Mouse (Mus musculus) liver, embryonic 13.5 days (tissue): ENCODE measurements around the gene Ran. TPM values are rescaled to one million over a fixed set of nuclear protein-coding genes. Genes with fewer than 3 reads are reported as not detected.

Experiments
- ATAC-seq: fragments of 200-750 bp; cut with Nextera tagmentation; 2 replicates; pipeline ENCODE4 v1.8.0; 2017; ENCODE audit warnings: low read depth, mild to moderate bottlenecking, moderate number of reproducible peaks, moderate library complexity
- DNase-seq: peaks from one replicate; pipeline ENCODE4 v3.0.0; 2022
- H3K27ac ChIP-seq: fragments of 300-500 bp; sonication (generic); 2 replicates; pipeline ENCODE4 v1.5.1; 2015; ENCODE audit warnings: moderate library complexity, mild to moderate bottlenecking, inconsistent platforms
- H3K27me3 ChIP-seq: fragments of 300-500 bp; sonication (generic); 2 replicates; pipeline ENCODE4 v1.6.1; 2015; ENCODE audit warnings: mild to moderate bottlenecking, inconsistent platforms
- H3K36me3 ChIP-seq: fragments of 300-500 bp; sonication (generic); 2 replicates; pipeline ENCODE4 v1.6.1; 2015; ENCODE audit warnings: mild to moderate bottlenecking, inconsistent platforms
- H3K4me1 ChIP-seq: fragments of 300-500 bp; sonication (generic); replicated peaks from 2 replicates; pipeline ENCODE4 v1.6.1; 2015; ENCODE audit warnings: inconsistent platforms
- H3K4me2 ChIP-seq: fragments of 300-500 bp; sonication (generic); 2 replicates; pipeline ENCODE4 v1.6.1; 2015; ENCODE audit warnings: inconsistent platforms, mild to moderate bottlenecking, moderate library complexity
- H3K4me3 ChIP-seq: fragments of 300-500 bp; sonication (generic); replicated peaks from 2 replicates; pipeline ENCODE4 v1.5.1; 2015; ENCODE audit warnings: mild to moderate bottlenecking, inconsistent platforms
- H3K9ac ChIP-seq: fragments of 300-500 bp; sonication (generic); 2 replicates; pipeline ENCODE4 v1.6.1; 2015; ENCODE audit warnings: mild to moderate bottlenecking, inconsistent platforms
- H3K9me3 ChIP-seq: fragments of 300-500 bp; sonication (generic); replicated peaks from 2 replicates; pipeline ENCODE4 v1.6.1; 2016; ENCODE audit warnings: inconsistent platforms
- WGBS: fragments of 180-500 bp; shearing (Covaris S2); methylation state at CpG from one replicate; pipeline ENCODE4 v1.1.7; 2015; ENCODE audit not compliant: insufficient replicate concordance; 5-methylcytosine and 5-hydroxymethylcytosine counted together
- polyA plus RNA-seq: library from polyadenylated mRNA; unstranded; fragments of >200 nt; fragmentation: Nextera tagmentation; extraction: Ambion mirVana; gene quantifications from 2 replicates; pipeline ENCODE4 v1.2.1, GENCODE M21; 2015

Ran gene
- polyA plus RNA-seq, 1 experiment from 2014 or later = 634 TPM

GRCm38 (mm10) chr5:129065301-129065700, 45.4 kb downstream of the Ran start:
- H3K27ac ChIP-seq = no peak overlapping the region
- H3K4me2 ChIP-seq = no peak overlapping the region
- ATAC-seq (no peak), DNase-seq (no peak)
- H3K4me1 ChIP-seq = no peaks in the 10 kb centered on the region
- peaks cover 19% of the 10 kb centered on the region for H3K27me3 ChIP-seq
- no peaks in the 10 kb centered on the region for H3K9me3 ChIP-seq
- WGBS = 56% methylated on average over 12 of the region's 12 CpGs
- no peaks in the 10 kb centered on the region for H3K36me3 ChIP-seq
- H3K4me3 ChIP-seq = no peak overlapping the region
- H3K9ac ChIP-seq = no peak overlapping the region

GRCm38 (mm10) chr5:129065946-129066345, 46.1 kb downstream of the Ran start:
- 36% methylated on average over 9 of the region's 9 CpGs for WGBS

GRCm38 (mm10) chr5:129066541-129067230, 46.8 kb downstream of the Ran start:
- no peaks in the 10 kb centered on the region for H3K9me3 ChIP-seq
- H3K36me3 ChIP-seq = no peaks in the 10 kb centered on the region
- 67% methylated on average over 8 of the region's 8 CpGs for WGBS
- ATAC-seq (no peak), DNase-seq (no peak)
- no peak overlapping the region for H3K4me2 ChIP-seq
- H3K27ac ChIP-seq = no peak overlapping the region
- H3K27me3 ChIP-seq = peaks cover 9% of the 10 kb centered on the region
- no peaks in the 10 kb centered on the region for H3K4me1 ChIP-seq
- H3K4me3 ChIP-seq = no peak overlapping the region
- no peak overlapping the region for H3K9ac ChIP-seq

More at GRCm38 (mm10) chr5:129065946-129066345, 46.1 kb downstream of the Ran start:
- no peak overlapping the region for H3K27ac ChIP-seq
- H3K4me1 ChIP-seq = no peaks in the 10 kb centered on the region
- no peaks in the 10 kb centered on the region for H3K36me3 ChIP-seq
- no peaks in the 10 kb centered on the region for H3K9me3 ChIP-seq
- no peak overlapping the region for H3K4me2 ChIP-seq
- H3K4me3 ChIP-seq = no peak overlapping the region
- DNase-seq (no peak), ATAC-seq (no peak)
- H3K9ac ChIP-seq = no peak overlapping the region
- H3K27me3 ChIP-seq = peaks cover 14% of the 10 kb centered on the region

GRCm38 (mm10) chr5:129067231-129067834, 47.5 kb downstream of the Ran start:
- Histone ChIP-seq H3K36me3 (no peaks in the 10 kb centered on the region), H3K4me2 (no peak overlapping the region), H3K4me1 (no peaks in the 10 kb centered on the region), H3K27me3 (peaks cover 7% of the 10 kb centered on the region), H3K9me3 (no peaks in the 10 kb centered on the region), H3K27ac (no peak overlapping the region), H3K9ac (no peak overlapping the region), H3K4me3 (no peak overlapping the region)
- ATAC-seq (no peak), DNase-seq (no peak)
- WGBS = 61% methylated on average over 13 of the region's 13 CpGs

- 68% methylated on average over 14 of the region's 14 CpGs for WGBS
- no peak overlapping the region for H3K4me3 ChIP-seq
- ATAC-seq = no peak
- no peak overlapping the region for H3K9ac ChIP-seq
- no peak for DNase-seq
- H3K4me2 ChIP-seq = no peak overlapping the region
- no peaks in the 10 kb centered on the region for H3K9me3 ChIP-seq
- H3K27me3 ChIP-seq = no peaks in the 10 kb centered on the region
- H3K36me3 ChIP-seq = no peaks in the 10 kb centered on the region
- H3K27ac ChIP-seq = no peak overlapping the region
- H3K4me1 ChIP-seq = no peaks in the 10 kb centered on the region
Measured at GRCm38 (mm10) chr5:129071761-129072280, 52.0 kb downstream of the Ran start.

- H3K36me3 ChIP-seq = no peaks in the 10 kb centered on the region
- no peak overlapping the region for H3K4me3 ChIP-seq
- H3K4me1 ChIP-seq = no peaks in the 10 kb centered on the region
- 50% methylated on average over 6 of the region's 6 CpGs for WGBS
- ATAC-seq (no peak), DNase-seq (no peak)
- H3K9me3 ChIP-seq = no peaks in the 10 kb centered on the region
- no peak overlapping the region for H3K27ac ChIP-seq
- no peaks in the 10 kb centered on the region for H3K27me3 ChIP-seq
- H3K9ac ChIP-seq = no peak overlapping the region
- H3K4me2 ChIP-seq = no peak overlapping the region
Measured at GRCm38 (mm10) chr5:129073404-129073803, 53.5 kb downstream of the Ran start.

Other genes with a start within 250 kb of the Ran start
- not detected in 2 replicates for gene Rimbp2, start 66.6 kb upstream of the Ran start, polyA plus RNA-seq
- gene Stx2, start 11.5 kb upstream of the Ran start, polyA plus RNA-seq = 78.6 and 94.8 TPM in 2 replicates
- 0.02 TPM in 2 replicates for gene Adgrd1, start 76.7 kb downstream of the Ran start, polyA plus RNA-seq